Mouse (Mus musculus) ES-E14 (cell line): Measurements from ENCODE around the gene Ccpg1os. TPM values are rescaled to one million over a fixed set of nuclear protein-coding genes. Genes with fewer than 3 reads are reported as not detected.

Experiments
- DNase-seq: peaks from one replicate; pipeline ENCODE4 v3.0.0-alpha.2; 2013; ENCODE audit warnings: low read depth, low spot score
- H3K27ac ChIP-seq: 2 replicates; pipeline ENCODE4 v1.5.1; 2012; ENCODE audit warnings: low read depth, mild to moderate bottlenecking, low read length, moderate library complexity, mixed read lengths; ENCODE audit not compliant: poor library complexity, insufficient read depth, severe bottlenecking
- H3K36me3 ChIP-seq: 2 replicates; pipeline ENCODE4 v1.6.1; 2012; ENCODE audit warnings: mild to moderate bottlenecking, low read length, moderate library complexity, mixed read lengths; ENCODE audit not compliant: control insufficient read depth, poor library complexity, insufficient read depth, severe bottlenecking
- H3K4me1 ChIP-seq, 2 experiments: fragments of 150-350 bp in 1 of 2; sonication (generic) in 1 of 2; 2 replicates each; pipeline ENCODE4 v1.6.1; 2012; ENCODE audit warnings: low read length in 2 of 2, mild to moderate bottlenecking in 1 of 2, mixed read lengths in 1 of 2; ENCODE audit not compliant: control insufficient read depth in 2 of 2, insufficient read depth in 2 of 2, poor library complexity in 1 of 2
- H3K4me3 ChIP-seq, 2 experiments: fragments of 150-350 bp in 1 of 2; sonication (generic) in 1 of 2; 2 replicates each; pipeline ENCODE4 v1.5.1; 2012; ENCODE audit warnings: low read length in 2 of 2, low read depth in 1 of 2, mild to moderate bottlenecking in 1 of 2, mixed read lengths in 1 of 2; ENCODE audit not compliant: insufficient read depth in 1 of 2, poor library complexity in 1 of 2, severe bottlenecking in 1 of 2
- H3K9ac ChIP-seq: 2 replicates; pipeline ENCODE4 v1.6.1; 2012; ENCODE audit warnings: low read depth, mild to moderate bottlenecking, low read length, mixed read lengths; ENCODE audit not compliant: poor library complexity, insufficient read depth, severe bottlenecking
- H3K9me3 ChIP-seq: fragments of 150-350 bp; sonication (generic); 2 replicates; pipeline ENCODE4 v1.6.1; 2012; ENCODE audit warnings: low read depth, mild to moderate bottlenecking, low read length; ENCODE audit not compliant: control insufficient read depth, insufficient read depth
- CHD2 ChIP-seq: IDR thresholded peaks from 2 replicates; pipeline ENCODE4 v1.6.1; 2014; ENCODE audit warnings: mild to moderate bottlenecking, low read depth, low read length, inconsistent platforms
- HCFC1 ChIP-seq: IDR thresholded peaks from 2 replicates; pipeline ENCODE4 v1.6.1; 2012; ENCODE audit warnings: low read length, inconsistent platforms, borderline replicate concordance; ENCODE audit not compliant: insufficient read depth
- MAFK ChIP-seq: IDR thresholded peaks from 2 replicates; pipeline ENCODE4 v1.6.1; 2014; ENCODE audit warnings: mild to moderate bottlenecking, low read depth, low read length, inconsistent platforms; ENCODE audit not compliant: insufficient read depth
- ZC3H11A ChIP-seq: IDR thresholded peaks from 2 replicates; pipeline ENCODE4 v1.6.1; 2012; ENCODE audit warnings: low read depth, mild to moderate bottlenecking, inconsistent platforms, low read length, borderline replicate concordance
- ZNF384 ChIP-seq: IDR thresholded peaks from 2 replicates; pipeline ENCODE4 v1.6.1; 2012; ENCODE audit warnings: low read depth, low read length, inconsistent platforms
- in situ Hi-C, 2 experiments: fragments of 600-800 bp; cut with MboI; formaldehyde crosslinking; loops; one replicate each; pipeline ENCODE4 v1.15.1; 2025; ENCODE audit warnings: low sequenced_read_pairs in 2 of 2, inconsistent platforms in 1 of 2; ENCODE audit not compliant: unreplicated experiment in 2 of 2
- total RNA-seq: library from RNA; depleted of rRNA; stranded (reverse); fragments of 300-350 nt; gene quantifications from 2 replicates; pipeline ENCODE4 v1.2.3, GENCODE M21; 2012

Gene Ccpg1os
- total RNA-seq, 1 experiment: 7.1 TPM

- no peak overlapping the region for H3K4me3 ChIP-seq
- DNase-seq: no peak
- no peak for TF ChIP-seq ZNF384
- TF ChIP-seq ZC3H11A: no peak
- TF ChIP-seq MAFK: no peak
- no peak for TF ChIP-seq HCFC1
- no peak for TF ChIP-seq CHD2
- no peak overlapping the region for H3K27ac ChIP-seq
- H3K9ac ChIP-seq: no peak overlapping the region
- H3K36me3 ChIP-seq: peaks cover 24% of the 10 kb centered on the region
- H3K4me1 ChIP-seq: no peaks in the 10 kb centered on the region
- in situ Hi-C loops: no loop called here
- no peaks in the 10 kb centered on the region for H3K9me3 ChIP-seq
Observed at GRCm38 (mm10) chr9:73012629-73013028, 27.4 kb upstream of the Ccpg1os start.

GRCm38 (mm10) chr9:73008384-73008783 lies 23.2 kb upstream of the Ccpg1os start:
- no peak overlapping the region for H3K9ac ChIP-seq
- H3K4me1 ChIP-seq: peaks cover 0 to 5% of the 10 kb centered on the region in 2 experiments; a peak in 1 of 4 replicates
- TF ChIP-seq ZNF384: no peak
- no peak for TF ChIP-seq ZC3H11A
- TF ChIP-seq CHD2: no peak
- TF ChIP-seq MAFK: no peak
- no peak for TF ChIP-seq HCFC1
- no peak overlapping the region for H3K4me3 ChIP-seq
- no peak for DNase-seq
- no peak overlapping the region for H3K27ac ChIP-seq
- peaks cover 10% of the 10 kb centered on the region; the same call in 1 of the 2 replicates for H3K36me3 ChIP-seq
- H3K9me3 ChIP-seq: no peaks in the 10 kb centered on the region
- in situ Hi-C loops: no loop called here

- in situ Hi-C loops: no loop called here
- TF ChIP-seq CHD2: no peak
- TF ChIP-seq ZNF384: no peak
- no peak for TF ChIP-seq ZC3H11A
- TF ChIP-seq HCFC1: no peak
- no peak for TF ChIP-seq MAFK
- Histone ChIP-seq H3K9ac (no peak overlapping the region), H3K9me3 (no peaks in the 10 kb centered on the region), H3K4me1 (peaks cover 0 to 5% of the 10 kb centered on the region in 2 experiments; a peak in 1 of 4 replicates), H3K27ac (no peak overlapping the region), H3K36me3 (peaks cover 9% of the 10 kb centered on the region; the same call in 1 of the 2 replicates), H3K4me3 (no peak overlapping the region)
- no peak for DNase-seq
Observed at GRCm38 (mm10) chr9:73006175-73006574, 21.0 kb upstream of the Ccpg1os start.

GRCm38 (mm10) chr9:73005106-73005505 lies 19.9 kb upstream of the Ccpg1os start:
- H3K36me3 ChIP-seq: peaks cover 6% of the 10 kb centered on the region; the same call in 1 of the 2 replicates
- H3K4me3 ChIP-seq: no peak overlapping the region
- H3K9me3 ChIP-seq: no peaks in the 10 kb centered on the region
- no peak for DNase-seq
- H3K9ac ChIP-seq: no peak overlapping the region
- H3K27ac ChIP-seq: no peak overlapping the region
- in situ Hi-C loops: no loop called here
- peaks cover 0 to 5% of the 10 kb centered on the region in 2 experiments; a peak in 1 of 4 replicates for H3K4me1 ChIP-seq
- no peak for TF ChIP-seq MAFK
- TF ChIP-seq CHD2: no peak
- no peak for TF ChIP-seq HCFC1
- no peak for TF ChIP-seq ZC3H11A
- TF ChIP-seq ZNF384: no peak

GRCm38 (mm10) chr9:73004076-73004475 lies 18.9 kb upstream of the Ccpg1os start:
- no peak for DNase-seq
- Histone ChIP-seq H3K27ac (no peak overlapping the region), H3K9me3 (no peaks in the 10 kb centered on the region), H3K9ac (no peak overlapping the region), H3K4me1 (peaks cover 0 to 5% of the 10 kb centered on the region in 2 experiments; a peak in 1 of 4 replicates), H3K4me3 (no peak overlapping the region), H3K36me3 (peaks cover 6% of the 10 kb centered on the region; the same call in 1 of the 2 replicates)
- in situ Hi-C loops: no loop called here
- TF ChIP-seq MAFK (no peak), CHD2 (no peak), HCFC1 (no peak), ZNF384 (no peak), ZC3H11A (no peak)
